Mouse (Mus musculus) midbrain, embryonic 10.5 days (tissue): ENCODE measurements at regions not wholly inside any gene's neighbourhood (a gene's known extent, or its start where the extent isn't known, plus 50 kb on each side); places are given as distances from the start of the nearest gene placed in this dataset.

ENCODE experiments used
- DNase-seq: peaks from one replicate; pipeline ENCODE4 v3.0.0-alpha.2; 2017; ENCODE audit warnings: low spot score
- H3K27ac ChIP-seq: fragments of 300-500 bp; sonication (generic); replicated peaks from 2 replicates; pipeline ENCODE4 v1.5.1; 2016; ENCODE audit warnings: mild to moderate bottlenecking
- H3K27me3 ChIP-seq: fragments of 300-500 bp; sonication (generic); 2 replicates; pipeline ENCODE4 v1.6.1; 2016; ENCODE audit warnings: low read depth, mild to moderate bottlenecking; ENCODE audit not compliant: poor library complexity, severe bottlenecking
- H3K36me3 ChIP-seq: fragments of 300-500 bp; sonication (generic); 2 replicates; pipeline ENCODE4 v1.6.1; 2016; ENCODE audit warnings: mild to moderate bottlenecking, moderate library complexity
- H3K4me1 ChIP-seq: fragments of 300-500 bp; sonication (generic); 2 replicates; pipeline ENCODE4 v1.6.1; 2016
- H3K4me3 ChIP-seq: fragments of 300-500 bp; sonication (generic); 2 replicates; pipeline ENCODE4 v1.5.1; 2016; ENCODE audit warnings: mild to moderate bottlenecking, moderate library complexity
- H3K9me3 ChIP-seq: fragments of 300-500 bp; sonication (generic); replicated peaks from 2 replicates; pipeline ENCODE4 v1.6.1; 2016; ENCODE audit warnings: mild to moderate bottlenecking
- WGBS: fragments of 180-500 bp; shearing (Covaris S2); methylation state at CpG from one replicate; pipeline ENCODE4 v1.1.7; 2016; 5-methylcytosine and 5-hydroxymethylcytosine counted together

DNA sequence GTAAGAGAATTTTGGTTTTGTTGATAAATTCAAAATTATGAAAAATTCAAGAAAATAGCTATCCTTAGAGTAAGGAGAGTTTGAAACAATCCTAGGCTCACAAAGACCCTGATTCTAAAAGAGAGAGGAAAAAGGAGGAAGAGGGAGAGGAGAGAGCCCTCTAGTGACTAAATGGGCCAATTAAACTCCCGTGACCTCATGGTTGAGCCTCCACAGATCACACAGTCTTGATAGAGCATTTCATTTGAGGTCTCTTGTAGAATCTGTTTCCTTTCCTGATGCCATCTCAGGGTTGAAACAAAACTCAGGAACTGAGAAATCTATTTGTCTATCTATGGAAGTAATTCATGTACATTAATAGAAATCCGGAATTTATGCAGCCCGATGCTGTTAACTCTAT is 258.8 kb downstream of the Foxa2 start:
- no peak overlapping the region for H3K4me3 ChIP-seq
- no peak for DNase-seq
- H3K36me3 ChIP-seq: no peaks in the 10 kb centered on the region
- H3K9me3 ChIP-seq: no peaks in the 10 kb centered on the region
- H3K27ac ChIP-seq: no peak overlapping the region
- H3K4me1 ChIP-seq: no peaks in the 10 kb centered on the region
- 0 out of 2 replicates have a peak, but pooled peaks cover 6% of the 10 kb centered on the region for H3K27me3 ChIP-seq
- 79% methylated on average over 3 of the region's 3 CpGs for WGBS

- H3K27ac ChIP-seq: no peak overlapping the region
- no peaks in the 10 kb centered on the region; the same call in 1 of the 2 replicates for H3K9me3 ChIP-seq
- WGBS: 89% methylated on average over 2 of the region's 2 CpGs
- H3K4me3 ChIP-seq: no peak overlapping the region
- H3K36me3 ChIP-seq: no peaks in the 10 kb centered on the region
- no peak for DNase-seq
- no peaks in the 10 kb centered on the region for H3K4me1 ChIP-seq
- no peaks in the 10 kb centered on the region for H3K27me3 ChIP-seq
These were observed 264.3 kb downstream of the Foxa2 start for GRCm38 (mm10) chr2:147782496-147782895.

DNA sequence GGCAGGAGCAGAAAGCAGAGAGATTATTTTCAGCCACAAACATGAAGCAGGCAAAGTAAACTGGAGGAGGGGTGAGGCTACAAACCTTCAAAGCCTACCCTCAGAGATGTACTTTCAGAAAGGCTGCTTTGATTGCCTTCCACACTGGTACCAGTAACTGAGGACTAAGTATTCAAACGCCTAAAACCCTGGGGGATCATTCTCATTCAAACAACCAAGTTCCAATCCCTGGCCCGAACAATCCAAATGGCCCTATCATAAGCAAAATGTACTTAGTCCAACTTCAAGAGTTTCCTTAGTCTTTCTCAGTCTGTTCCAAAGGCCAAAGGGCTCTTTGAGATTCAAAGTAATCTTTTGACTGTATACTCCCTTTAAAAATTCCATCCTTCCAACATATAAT is 270.5 kb downstream of the Foxa2 start:
- H3K36me3 ChIP-seq: no peaks in the 10 kb centered on the region
- no peaks in the 10 kb centered on the region for H3K4me1 ChIP-seq
- H3K27ac ChIP-seq: no peak overlapping the region
- H3K27me3 ChIP-seq: no peaks in the 10 kb centered on the region
- 59% methylated on average over 2 of the region's 2 CpGs for WGBS
- no peak for DNase-seq
- no peak overlapping the region for H3K4me3 ChIP-seq
- H3K9me3 ChIP-seq: no peaks in the 10 kb centered on the region; the same call in 1 of the 2 replicates

- Histone ChIP-seq H3K27ac (no peak overlapping the region), H3K4me3 (no peak overlapping the region), H3K36me3 (no peaks in the 10 kb centered on the region), H3K9me3 (no peaks in the 10 kb centered on the region), H3K27me3 (no peaks in the 10 kb centered on the region), H3K4me1 (no peaks in the 10 kb centered on the region)
- 56% methylated on average over 1 of the region's 1 CpGs for WGBS
- DNase-seq: no peak
These were observed 274.2 kb downstream of the Foxa2 start for GRCm38 (mm10) chr2:147772579-147772978.

GRCm38 (mm10) chr2:147753089-147753488 is 293.7 kb downstream of the Foxa2 start:
- Histone ChIP-seq H3K27me3 (no peaks in the 10 kb centered on the region), H3K9me3 (no peaks in the 10 kb centered on the region), H3K4me3 (no peak overlapping the region), H3K27ac (no peak overlapping the region), H3K36me3 (no peaks in the 10 kb centered on the region), H3K4me1 (no peaks in the 10 kb centered on the region)
- no peak for DNase-seq
- WGBS: 78% methylated on average over 2 of the region's 2 CpGs

- 0 out of 2 replicates have a peak, but pooled peaks cover 3% of the 10 kb centered on the region for H3K4me1 ChIP-seq
- WGBS: 93% methylated on average over 3 of the region's 3 CpGs
- DNase-seq: no peak
- H3K4me3 ChIP-seq: no peak overlapping the region
- no peaks in the 10 kb centered on the region for H3K36me3 ChIP-seq
- no peaks in the 10 kb centered on the region for H3K27me3 ChIP-seq
- H3K9me3 ChIP-seq: no peaks in the 10 kb centered on the region
- H3K27ac ChIP-seq: no peak overlapping the region
These were observed 294.9 kb downstream of the Foxa2 start for GRCm38 (mm10) chr2:147751831-147752230.

DNA sequence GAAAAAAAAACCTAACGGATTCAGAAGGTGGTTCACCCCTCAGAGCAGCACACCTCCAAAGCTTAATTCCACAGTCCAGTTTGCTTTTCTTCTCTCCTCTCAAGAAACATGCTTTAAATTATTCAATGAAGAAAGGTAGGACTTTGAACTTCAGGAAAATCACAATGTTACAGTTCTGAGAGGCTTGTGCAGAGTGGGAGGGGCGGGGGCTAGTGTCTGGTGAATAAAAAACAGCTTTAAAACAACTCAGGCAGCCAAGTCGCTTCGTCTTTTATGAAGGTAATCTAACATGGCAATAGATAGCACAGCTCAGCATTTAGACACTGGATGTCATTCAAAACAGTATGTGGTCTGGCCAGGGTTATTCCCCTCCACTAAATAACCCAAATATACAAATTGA is 298.8 kb downstream of the Foxa2 start:
- H3K4me1 ChIP-seq: 0 out of 2 replicates have a peak, but pooled peaks cover 3% of the 10 kb centered on the region
- WGBS: 79% methylated on average over 4 of the region's 4 CpGs

DNA sequence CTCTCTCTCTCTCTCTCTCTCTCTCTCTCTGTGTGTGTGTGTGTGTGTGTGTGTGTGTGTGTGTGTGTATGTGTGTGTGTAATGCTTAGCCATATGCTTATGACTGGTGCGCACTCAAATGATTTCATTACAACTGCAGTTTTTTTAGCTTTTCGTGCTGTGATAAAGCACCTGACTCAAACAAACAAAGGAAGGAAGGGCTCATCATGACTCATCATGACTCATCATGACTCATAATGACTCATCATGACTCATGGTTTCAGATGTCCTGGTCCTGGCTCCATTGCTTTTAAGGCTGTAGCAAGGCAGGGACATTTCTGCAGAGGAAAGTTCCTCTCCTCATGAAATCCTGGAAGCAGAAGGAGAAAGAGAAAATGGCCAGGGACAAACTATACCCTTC is 302.9 kb downstream of the Foxa2 start:
- Histone ChIP-seq H3K4me3 (no peak overlapping the region), H3K27me3 (no peaks in the 10 kb centered on the region), H3K36me3 (no peaks in the 10 kb centered on the region), H3K9me3 (no peaks in the 10 kb centered on the region), H3K27ac (no peak overlapping the region), H3K4me1 (0 out of 2 replicates have a peak, but pooled peaks cover 3% of the 10 kb centered on the region)
- no peak for DNase-seq
- 91% methylated on average over 2 of the region's 2 CpGs for WGBS

More for the DNA sequence above, 298.8 kb downstream of the Foxa2 start:
- DNase-seq: no peak
- H3K9me3 ChIP-seq: no peaks in the 10 kb centered on the region
- H3K4me3 ChIP-seq: no peak overlapping the region
- H3K27ac ChIP-seq: no peak overlapping the region
- H3K27me3 ChIP-seq: no peaks in the 10 kb centered on the region
- H3K36me3 ChIP-seq: no peaks in the 10 kb centered on the region

DNA sequence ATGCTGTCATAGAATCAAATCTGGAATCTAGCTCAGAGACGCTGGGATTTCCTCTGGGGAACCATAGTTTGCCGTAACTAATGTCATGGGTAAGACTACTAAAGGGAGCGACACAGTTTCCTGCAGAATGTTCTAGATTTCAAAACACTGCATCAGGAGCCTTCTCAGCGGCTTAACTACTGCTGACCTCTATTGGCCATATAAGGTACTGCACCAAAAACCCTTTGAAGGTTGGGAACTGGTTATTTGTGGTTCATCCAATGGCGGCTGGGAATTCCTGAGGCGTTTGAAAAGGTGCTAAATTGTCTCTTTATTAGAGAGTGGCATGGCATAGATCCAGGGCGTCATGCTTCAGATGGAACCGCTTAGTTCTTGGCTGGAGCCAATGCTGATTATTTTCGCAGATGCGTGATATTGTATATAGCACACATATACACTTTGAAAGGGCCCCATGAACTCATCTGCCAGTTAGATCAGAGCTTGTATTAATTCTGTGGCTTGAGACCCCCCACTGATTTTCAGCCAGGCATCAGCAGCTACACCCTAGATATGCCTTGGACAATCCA is 308.4 kb downstream of the Foxa2 start:
- Histone ChIP-seq H3K4me1 (no peaks in the 10 kb centered on the region), H3K27ac (no peak overlapping the region), H3K27me3 (no peaks in the 10 kb centered on the region), H3K9me3 (no peaks in the 10 kb centered on the region), H3K4me3 (no peak overlapping the region), H3K36me3 (no peaks in the 10 kb centered on the region)
- peak; percentile 47 for DNase-seq
- WGBS: 47% methylated on average over 10 of the region's 10 CpGs

GRCm38 (mm10) chr2:147727396-147727795 is 319.4 kb downstream of the Foxa2 start:
- Histone ChIP-seq H3K4me3 (no peak overlapping the region), H3K36me3 (no peaks in the 10 kb centered on the region), H3K9me3 (no peaks in the 10 kb centered on the region), H3K27me3 (no peaks in the 10 kb centered on the region), H3K4me1 (peaks cover 2% of the 10 kb centered on the region; the same call in 1 of the 2 replicates), H3K27ac (no peak overlapping the region)
- WGBS: 85% methylated on average over 4 of the region's 4 CpGs
- DNase-seq: no peak

GRCm38 (mm10) chr2:147718936-147719335 is 327.8 kb downstream of the Foxa2 start:
- no peak for DNase-seq
- Histone ChIP-seq H3K4me1 (peaks cover 2% of the 10 kb centered on the region; the same call in 1 of the 2 replicates), H3K27ac (no peak overlapping the region), H3K36me3 (no peaks in the 10 kb centered on the region), H3K9me3 (no peaks in the 10 kb centered on the region), H3K4me3 (no peak overlapping the region), H3K27me3 (no peaks in the 10 kb centered on the region)
- 84% methylated on average over 3 of the region's 3 CpGs for WGBS

DNA sequence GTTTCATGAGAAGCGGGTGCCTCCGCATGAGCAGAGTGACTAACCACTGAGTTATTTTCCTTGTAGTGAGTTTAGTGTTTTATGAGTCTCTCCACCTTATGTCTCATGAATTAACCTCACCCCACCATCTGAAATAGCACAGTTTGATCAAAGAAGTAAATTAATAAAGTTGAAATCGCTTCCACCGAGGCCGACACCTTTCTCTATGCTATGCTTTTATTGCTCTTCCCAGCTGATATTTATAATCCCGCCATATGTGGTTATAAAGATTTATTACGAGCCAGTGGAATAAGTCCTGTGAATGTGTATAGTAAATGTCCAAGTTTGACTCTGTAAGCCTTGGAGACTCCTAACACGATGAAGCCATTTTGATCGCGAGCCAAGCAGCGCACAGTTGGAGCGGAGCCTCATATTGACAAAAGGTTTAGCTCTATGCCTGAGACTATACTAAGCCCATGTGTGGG is 329.3 kb downstream of the Foxa2 start:
- Histone ChIP-seq H3K4me3 (no peak overlapping the region), H3K27ac (no peak overlapping the region), H3K4me1 (no peaks in the 10 kb centered on the region), H3K9me3 (no peaks in the 10 kb centered on the region), H3K27me3 (no peaks in the 10 kb centered on the region), H3K36me3 (no peaks in the 10 kb centered on the region)
- DNase-seq: no peak
- WGBS: 94% methylated on average over 12 of the region's 12 CpGs

GRCm38 (mm10) chr2:147715791-147716190 is 331.0 kb downstream of the Foxa2 start:
- Histone ChIP-seq H3K27me3 (no peaks in the 10 kb centered on the region; the same call in 1 of the 2 replicates), H3K4me3 (no peak overlapping the region)
- 91% methylated on average over 5 of the region's 5 CpGs for WGBS

More at GRCm38 (mm10) chr2:147715791-147716190, 331.0 kb downstream of the Foxa2 start:
- Histone ChIP-seq H3K36me3 (no peaks in the 10 kb centered on the region), H3K4me1 (no peaks in the 10 kb centered on the region), H3K27ac (no peak overlapping the region), H3K9me3 (no peaks in the 10 kb centered on the region)
- no peak for DNase-seq
